Mouse (Mus musculus): ENCODE data around the gene Gm26938.

Gm26938 gene

GRCm38 (mm10) chr5:139816445-139816844 is 9.8 kb downstream of the Gm26938 start:
- in situ Hi-C loops (cut with MboI): no loop called here

GRCm38 (mm10) chr5:139815964-139816363 is 10.2 kb downstream of the Gm26938 start:
- in situ Hi-C loops (cut with MboI): no loop called here

- in situ Hi-C loops (cut with MboI): no loop called here
Observed at GRCm38 (mm10) chr5:139813963-139814381, 12.2 kb downstream of the Gm26938 start.

GRCm38 (mm10) chr5:139813126-139813490 is 13.1 kb downstream of the Gm26938 start:
- in situ Hi-C loops (cut with MboI): no loop called here

GRCm38 (mm10) chr5:139812398-139813125 is 13.6 kb downstream of the Gm26938 start:
- in situ Hi-C loops (cut with MboI): no loop called here

- in situ Hi-C loops (cut with MboI): no loop called here
Observed at GRCm38 (mm10) chr5:139811677-139812397, 14.4 kb downstream of the Gm26938 start.

GRCm38 (mm10) chr5:139809397-139809796 is 16.8 kb downstream of the Gm26938 start:
- in situ Hi-C loops (cut with MboI): no loop called here

- in situ Hi-C loops (cut with MboI): no loop called here
Observed at GRCm38 (mm10) chr5:139805924-139806323, 20.3 kb downstream of the Gm26938 start.

- in situ Hi-C loops (cut with MboI): no loop called here
Observed at GRCm38 (mm10) chr5:139804573-139805111, 21.6 kb downstream of the Gm26938 start.

- in situ Hi-C loops (cut with MboI): no loop called here
Observed at GRCm38 (mm10) chr5:139804107-139804551, 22.1 kb downstream of the Gm26938 start.

- in situ Hi-C loops (cut with MboI): no loop called here
Observed at GRCm38 (mm10) chr5:139803601-139804102, 22.6 kb downstream of the Gm26938 start.

- in situ Hi-C loops (cut with MboI): no loop called here
Observed at GRCm38 (mm10) chr5:139803165-139803564, 23.0 kb downstream of the Gm26938 start.

GRCm38 (mm10) chr5:139801880-139802279 is 24.3 kb downstream of the Gm26938 start:
- in situ Hi-C loops (cut with MboI): no loop called here

- in situ Hi-C loops (cut with MboI): no loop called here
Observed at GRCm38 (mm10) chr5:139801231-139801630, 25.0 kb downstream of the Gm26938 start.

- in situ Hi-C loops (cut with MboI): no loop called here
Observed at GRCm38 (mm10) chr5:139799801-139800590, 26.2 kb downstream of the Gm26938 start.

- in situ Hi-C loops (cut with MboI): no loop called here
Observed at GRCm38 (mm10) chr5:139799041-139799440, 27.2 kb downstream of the Gm26938 start.

- in situ Hi-C loops (cut with MboI): no loop called here
Observed at GRCm38 (mm10) chr5:139798168-139798900, 27.9 kb downstream of the Gm26938 start.

- in situ Hi-C loops (cut with MboI): no loop called here
Observed at GRCm38 (mm10) chr5:139797473-139798167, 28.6 kb downstream of the Gm26938 start.

- in situ Hi-C loops (cut with MboI): no loop called here
Observed at GRCm38 (mm10) chr5:139796900-139797299, 29.3 kb downstream of the Gm26938 start.

GRCm38 (mm10) chr5:139796001-139796620 is 30.1 kb downstream of the Gm26938 start:
- in situ Hi-C loops (cut with MboI): no loop called here

Data from mature B cell (primary cell).